Mouse (Mus musculus): Measurements from ENCODE around the gene Gm13420.
A peak's percentile ranks its signal among the peaks of the same experiment; 100 is the strongest.
"Not testable (repeated sequence)": the region's sequence is repeated elsewhere in the genome, so short reads cannot be mapped to it uniquely, and the experiment has no call there.

Gene Gm13420

GRCm38 (mm10) chr2:29738799-29739198 lies 12.7 kb downstream of the Gm13420 start:
- no peak for DNase-seq (ENCODE audit: low read depth, low spot score)

GRCm38 (mm10) chr2:29737209-29737925 lies 14.1 kb downstream of the Gm13420 start:
- no peak for DNase-seq (ENCODE audit: low read depth, low spot score)

GRCm38 (mm10) chr2:29735708-29736107 lies 15.8 kb downstream of the Gm13420 start:
- DNase-seq (ENCODE audit: low read depth, low spot score): no peak

- no peak for DNase-seq (ENCODE audit: low read depth, low spot score)
These were observed 18.1 kb downstream of the Gm13420 start for GRCm38 (mm10) chr2:29733348-29733747.

GRCm38 (mm10) chr2:29732559-29732958 lies 18.9 kb downstream of the Gm13420 start:
- no peak for DNase-seq (ENCODE audit: low read depth, low spot score)

GRCm38 (mm10) chr2:29731545-29731944 lies 19.9 kb downstream of the Gm13420 start:
- peak; percentile 40 for DNase-seq (ENCODE audit: low read depth, low spot score)

GRCm38 (mm10) chr2:29729500-29729899 lies 22.0 kb downstream of the Gm13420 start:
- no peak for DNase-seq (ENCODE audit: low read depth, low spot score)

GRCm38 (mm10) chr2:29724664-29725365 lies 26.7 kb downstream of the Gm13420 start:
- no peak for DNase-seq (ENCODE audit: low read depth, low spot score)

- DNase-seq (ENCODE audit: low read depth, low spot score): no peak
These were observed 28.4 kb downstream of the Gm13420 start for GRCm38 (mm10) chr2:29723132-29723531.

- no peak for DNase-seq (ENCODE audit: low read depth, low spot score)
These were observed 32.9 kb downstream of the Gm13420 start for GRCm38 (mm10) chr2:29718581-29718980.

- DNase-seq (ENCODE audit: low read depth, low spot score): no peak
These were observed 34.8 kb downstream of the Gm13420 start for GRCm38 (mm10) chr2:29716691-29717090.

- no peak for DNase-seq (ENCODE audit: low read depth, low spot score)
These were observed 35.3 kb downstream of the Gm13420 start for GRCm38 (mm10) chr2:29716143-29716542.

- no peak for DNase-seq (ENCODE audit: low read depth, low spot score)
These were observed 37.4 kb downstream of the Gm13420 start for GRCm38 (mm10) chr2:29714127-29714526.

- no peak for DNase-seq (ENCODE audit: low read depth, low spot score)
These were observed 38.0 kb downstream of the Gm13420 start for GRCm38 (mm10) chr2:29713501-29713900.

GRCm38 (mm10) chr2:29711877-29712276 lies 39.6 kb downstream of the Gm13420 start:
- DNase-seq (ENCODE audit: low read depth, low spot score): no peak

- DNase-seq (ENCODE audit: low read depth, low spot score): no peak
These were observed 40.4 kb downstream of the Gm13420 start for GRCm38 (mm10) chr2:29711038-29711437.

GRCm38 (mm10) chr2:29708209-29708608 lies 43.3 kb downstream of the Gm13420 start:
- DNase-seq (ENCODE audit: low read depth, low spot score): not testable (repeated sequence)

- peak; percentile 60 for DNase-seq (ENCODE audit: low read depth, low spot score)
These were observed 43.8 kb downstream of the Gm13420 start for GRCm38 (mm10) chr2:29707731-29708130.

GRCm38 (mm10) chr2:29706726-29707620 lies 44.5 kb downstream of the Gm13420 start:
- peak; percentile 92 for DNase-seq (ENCODE audit: low read depth, low spot score)

GRCm38 (mm10) chr2:29705493-29705892 lies 46.0 kb downstream of the Gm13420 start:
- DNase-seq (ENCODE audit: low read depth, low spot score): peak; percentile 39

GRCm38 (mm10) chr2:29703104-29704081 lies 48.1 kb downstream of the Gm13420 start:
- no peak for DNase-seq (ENCODE audit: low read depth, low spot score)

Data from A20 (cell line).